In genomic region chr2:93031021-93031420, GRCm38 (mm10) we compare ENCODE assay signal across 10 mouse cellular contexts. TPM values are rescaled to one million over a fixed set of nuclear protein-coding genes. Genes with fewer than 3 reads are reported as not detected.
DNase-seq lines count a peak whose midpoint lies in the region; ATAC-seq and TF ChIP-seq lines count a peak whose summit lies in the region.
"Had no signal": no experiment of that assay in that cellular context is flagged by ENCODE, and none has a peak within 500 bp of the region (broad histone marks: within the 10 kb centered on the region; RNA-seq: fewer than 3 reads in every experiment).

No protein-coding gene starts in this region.

- peaks cover 6% of the 10 kb centered on the region; the same call in 1 of the 2 replicates for H3K36me3 ChIP-seq in forebrain, postnatal 0 days (ENCODE audit: insufficient read depth)
- no peaks in the 10 kb centered on the region for H3K36me3 ChIP-seq in forebrain, embryonic 15.5 days
- no peaks in the 10 kb centered on the region for H3K36me3 ChIP-seq in embryonic facial prominence, embryonic 10.5 days (replicated peaks)
- H3K36me3 ChIP-seq in limb, embryonic 10.5 days: peaks cover 3% of the 10 kb centered on the region; the same call in 1 of the 2 replicates

- no peak overlapping the region for H3K4me2 ChIP-seq in forebrain, postnatal 0 days (ENCODE audit: low read depth)
- H3K4me2 ChIP-seq in forebrain, embryonic 15.5 days (replicated peaks): no peak overlapping the region
- H3K4me2 ChIP-seq: midbrain, embryonic 11.5 days had no signal

- no peak overlapping the region for H3K4me3 ChIP-seq in forebrain, postnatal 0 days (ENCODE audit: low read depth, low read length)
- no peak overlapping the region for H3K4me3 ChIP-seq in forebrain, embryonic 15.5 days
- H3K4me3 ChIP-seq in embryonic facial prominence, embryonic 10.5 days: no peak overlapping the region
- no peak overlapping the region for H3K4me3 ChIP-seq in limb, embryonic 10.5 days

- TF ChIP-seq CTCF in forebrain, postnatal 0 days (IDR thresholded peaks at IDR 0.05; ENCODE audit: low read depth): no peak

- ATAC-seq in forebrain, postnatal 0 days: 0 out of 2 replicates have a peak, but pooled peaks have one; percentile 36
- no peak; the same call in 1 of the 2 replicates for ATAC-seq in forebrain, embryonic 15.5 days (replicated peaks)

- intact Hi-C loops in left cerebral cortex, postnatal 4 days (cut with DNase I): no loop called here
- intact Hi-C loops in left cerebral cortex, postnatal 36 days (cut with DNase I): no loop called here

- H3K27me3 ChIP-seq in forebrain, postnatal 0 days (ENCODE audit: insufficient read depth, low read length): no peaks in the 10 kb centered on the region
- no peaks in the 10 kb centered on the region for H3K27me3 ChIP-seq in forebrain, embryonic 15.5 days
- H3K27me3 ChIP-seq in embryonic facial prominence, embryonic 10.5 days (replicated peaks; ENCODE audit: low read depth, poor library complexity, severe bottlenecking): no peaks in the 10 kb centered on the region
- no peaks in the 10 kb centered on the region for H3K27me3 ChIP-seq in limb, embryonic 10.5 days (ENCODE audit: low read depth, poor library complexity, severe bottlenecking)

- H3K9ac ChIP-seq in forebrain, postnatal 0 days: no peak overlapping the region
- no peak overlapping the region for H3K9ac ChIP-seq in forebrain, embryonic 15.5 days (replicated peaks)

- H3K27ac ChIP-seq in forebrain, postnatal 0 days (ENCODE audit: low read depth, low read length): no peak overlapping the region
- H3K27ac ChIP-seq in forebrain, embryonic 15.5 days (replicated peaks): no peak overlapping the region
- H3K27ac ChIP-seq in embryonic facial prominence, embryonic 10.5 days (replicated peaks): 0 out of 2 replicates have a peak overlapping the region, but pooled peaks have one; percentile 52
- H3K27ac ChIP-seq in limb, embryonic 10.5 days: 0 out of 2 replicates have a peak overlapping the region, but pooled peaks have one; percentile 7

- WGBS in forebrain, postnatal 0 days: 62% methylated on average over 9 of the region's 9 CpGs
- WGBS in forebrain, embryonic 15.5 days: 56% methylated on average over 9 of the region's 9 CpGs
- 69% methylated on average over 9 of the region's 9 CpGs for WGBS in embryonic facial prominence, embryonic 10.5 days
- 77% methylated on average over 9 of the region's 9 CpGs for WGBS in limb, embryonic 10.5 days

- H3K9me3 ChIP-seq in forebrain, postnatal 0 days (ENCODE audit: low read length): no peaks in the 10 kb centered on the region
- H3K9me3 ChIP-seq in forebrain, embryonic 15.5 days: no peaks in the 10 kb centered on the region
- no peaks in the 10 kb centered on the region for H3K9me3 ChIP-seq in embryonic facial prominence, embryonic 10.5 days
- no peaks in the 10 kb centered on the region for H3K9me3 ChIP-seq in limb, embryonic 10.5 days (replicated peaks)

- DNase-seq in forebrain, postnatal 0 days: no peak
- peak; percentile 60 for DNase-seq in left cerebral cortex, postnatal 4 days
- no peak for DNase-seq in left cerebral cortex, postnatal 36 days (ENCODE audit: low spot score in 2 of 2)
- DNase-seq in embryonic facial prominence, embryonic 10.5 days (ENCODE audit: low spot score): no peak
- no peak for DNase-seq in limb, embryonic 10.5 days (ENCODE audit: low spot score)
- DNase-seq in right cerebral cortex, adult 2 months (ENCODE audit: low spot score in 2 of 2): no peak
- DNase-seq in cerebellum, adult 8-10 months: no peak
- DNase-seq: spleen, adult 18-20 months had no signal

- H3K4me1 ChIP-seq in forebrain, postnatal 0 days (ENCODE audit: insufficient read depth): no peaks in the 10 kb centered on the region
- H3K4me1 ChIP-seq in forebrain, embryonic 15.5 days: peaks cover 43% of the 10 kb centered on the region
- H3K4me1 ChIP-seq in embryonic facial prominence, embryonic 10.5 days: peaks cover 76% of the 10 kb centered on the region
- peaks cover 70% of the 10 kb centered on the region for H3K4me1 ChIP-seq in limb, embryonic 10.5 days

RNA-seq across cellular contexts. Expression of gene Prdm11, which starts 14.9 kb away (rescaled TPM):
- total RNA-seq in forebrain, postnatal 0 days (2014; rRNA removed): 7.8 and 7.9 TPM in 2 replicates
- polyA plus RNA-seq in forebrain, postnatal 0 days (2015; fragmentation: Nextera tagmentation; extraction: Ambion mirVana): 1.5 and 1.9 TPM in 2 replicates
- 2.6 TPM in 2 replicates for polyA plus RNA-seq in forebrain, embryonic 15.5 days (2015; fragmentation: Nextera tagmentation; extraction: Ambion mirVana)
- 10 to 100 TPM; 29.2 to 30.8 TPM for total RNA-seq in left cerebral cortex, postnatal 4 days (2021)
- 10 to 100 TPM; 21.0 to 25.1 TPM for total RNA-seq in left cerebral cortex, postnatal 36 days (2021)
- polyA plus RNA-seq in embryonic facial prominence, embryonic 10.5 days (2016; fragmentation: Nextera tagmentation; extraction: Ambion mirVana): 2.9 and 3.5 TPM in 2 replicates
- 2.8 and 3.4 TPM in 2 replicates for polyA plus RNA-seq in limb, embryonic 10.5 days (2016; fragmentation: Nextera tagmentation; extraction: Ambion mirVana)

Comparison
In these comparisons a context has a peak if more than half of its experiments do, and no peak if none do; other contexts are left out.
1. H3K27ac ChIP-seq: peak in embryonic facial prominence, embryonic 10.5 days (single experiment) and limb, embryonic 10.5 days (single experiment); none in forebrain, postnatal 0 days (single experiment) and forebrain, embryonic 15.5 days (single experiment).